Mouse (Mus musculus) large intestine, adult 2 months (tissue): Measurements from ENCODE around the gene Magi3. TPM values are rescaled to one million over a fixed set of nuclear protein-coding genes. Genes with fewer than 3 reads are reported as not detected.

Experiments used
- DNase-seq: peaks from one replicate; pipeline ENCODE4 v3.0.0-alpha.2; 2012; ENCODE audit warnings: low read depth, low spot score
- WGBS: fragments of 180-500 bp; shearing (Covaris S2); methylation state at CpG from one replicate; pipeline ENCODE4 v1.1.7; 2018; 5-methylcytosine and 5-hydroxymethylcytosine counted together
- polyA plus RNA-seq: library from polyadenylated mRNA; depleted of rRNA; stranded (reverse); fragments of >200 nt; gene quantifications from 2 replicates; pipeline ENCODE4 v1.2.3, GENCODE M21; 2012

Gene Magi3
- polyA plus RNA-seq, 1 experiment = 5.4 TPM

DNA sequence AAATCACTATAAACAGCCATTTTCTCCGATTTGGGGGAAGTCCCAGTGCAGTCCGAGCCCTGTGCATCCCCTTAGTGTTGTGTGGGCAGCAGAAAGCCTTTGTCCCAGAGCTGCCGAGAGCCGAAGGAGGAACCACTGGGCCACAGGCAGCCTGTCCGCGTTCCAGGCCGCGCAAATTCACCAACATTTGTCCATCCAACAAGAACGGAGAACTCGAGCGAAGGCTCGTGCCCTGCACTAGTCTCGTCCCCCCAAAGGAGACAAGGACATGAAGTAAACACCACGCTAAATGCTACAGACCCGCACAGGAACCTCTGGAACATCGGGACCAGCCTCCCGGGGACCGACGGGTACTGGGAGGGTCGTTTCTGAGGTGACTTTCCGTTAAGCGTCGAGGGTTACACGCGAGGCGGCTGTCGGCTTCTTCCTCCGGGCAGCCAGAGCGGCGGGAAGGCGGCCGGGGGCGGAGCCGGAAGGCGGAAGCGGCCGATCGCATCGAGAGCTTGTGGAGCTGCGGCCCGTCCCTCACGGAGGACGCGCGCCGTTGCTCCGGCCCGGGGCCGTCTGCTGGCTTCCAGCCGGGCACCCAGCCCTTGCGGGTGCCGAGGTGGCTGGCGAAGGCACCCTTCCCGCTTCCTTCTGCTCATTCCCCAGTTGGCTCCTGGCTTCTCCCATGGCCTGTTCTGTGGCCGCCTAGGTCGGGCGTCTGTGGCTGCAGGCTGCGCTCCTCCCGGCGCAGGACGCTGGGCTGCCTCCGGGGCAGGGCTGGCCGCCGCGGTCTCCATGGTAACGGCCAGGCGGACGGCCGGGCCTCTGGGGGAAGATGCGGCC lies 252.1 kb downstream of the Magi3 start, which contains the start of gene Phtf1:
Gene Phtf1, plus strand, starts transcription at position 250 of the 831 bp plus-strand sequence.
- under 1% methylated on average over 70 of the region's 70 CpGs for WGBS
- peak; percentile 46 for DNase-seq

- WGBS = 24% methylated on average over 2 of the region's 2 CpGs
Observed at GRCm38 (mm10) chr3:103967231-103967630, 252.9 kb downstream of the Magi3 start.

More at GRCm38 (mm10) chr3:103967231-103967630, 252.9 kb downstream of the Magi3 start:
- no peak for DNase-seq
